Mouse (Mus musculus): Measurements from ENCODE around the gene Arhgap22. TPM values are rescaled to one million over a fixed set of nuclear protein-coding genes. Genes with fewer than 3 reads are reported as not detected.
A peak's percentile ranks its signal among the peaks of the same experiment; 100 is the strongest.

Arhgap22 gene
- polyA plus RNA-seq, 1 experiment from 2014 or later: 8.3 TPM

DNA sequence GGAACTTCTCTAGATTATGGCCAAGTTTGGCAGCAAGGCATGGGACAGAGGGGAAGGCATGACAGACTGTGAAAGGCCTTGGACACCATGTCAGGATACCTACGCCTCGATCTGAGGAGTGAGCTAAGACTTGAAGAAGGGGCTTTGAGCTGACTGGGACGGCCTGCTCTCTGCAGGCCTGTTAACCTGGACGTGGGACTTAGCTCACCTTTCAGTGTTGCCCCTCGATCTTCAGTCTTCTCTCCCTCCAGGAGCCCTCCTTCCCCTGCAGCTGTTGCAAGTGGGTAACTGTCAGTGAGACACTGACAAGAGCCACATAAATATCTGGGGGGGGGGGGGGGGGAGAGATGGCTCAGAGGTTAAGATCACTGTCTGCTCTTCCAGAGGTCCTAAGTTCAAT is 34.9 kb downstream of the Arhgap22 start:
- peaks cover 45% of the 10 kb centered on the region for H3K27me3 ChIP-seq
- H3K4me3 ChIP-seq: no peak overlapping the region
- H3K36me3 ChIP-seq: no peaks in the 10 kb centered on the region
- no peak for ATAC-seq (ENCODE audit: insufficient number of reproducible peaks, insufficient read depth, low FRiP score, low TSS enrichment, low read depth)
- WGBS: 83% methylated on average over 5 of the region's 5 CpGs
- peaks cover 20% of the 10 kb centered on the region for H3K4me1 ChIP-seq
- H3K9me3 ChIP-seq: no peaks in the 10 kb centered on the region
- H3K9ac ChIP-seq: no peak overlapping the region
- H3K4me2 ChIP-seq: no peak overlapping the region
- H3K27ac ChIP-seq: no peak overlapping the region

DNA sequence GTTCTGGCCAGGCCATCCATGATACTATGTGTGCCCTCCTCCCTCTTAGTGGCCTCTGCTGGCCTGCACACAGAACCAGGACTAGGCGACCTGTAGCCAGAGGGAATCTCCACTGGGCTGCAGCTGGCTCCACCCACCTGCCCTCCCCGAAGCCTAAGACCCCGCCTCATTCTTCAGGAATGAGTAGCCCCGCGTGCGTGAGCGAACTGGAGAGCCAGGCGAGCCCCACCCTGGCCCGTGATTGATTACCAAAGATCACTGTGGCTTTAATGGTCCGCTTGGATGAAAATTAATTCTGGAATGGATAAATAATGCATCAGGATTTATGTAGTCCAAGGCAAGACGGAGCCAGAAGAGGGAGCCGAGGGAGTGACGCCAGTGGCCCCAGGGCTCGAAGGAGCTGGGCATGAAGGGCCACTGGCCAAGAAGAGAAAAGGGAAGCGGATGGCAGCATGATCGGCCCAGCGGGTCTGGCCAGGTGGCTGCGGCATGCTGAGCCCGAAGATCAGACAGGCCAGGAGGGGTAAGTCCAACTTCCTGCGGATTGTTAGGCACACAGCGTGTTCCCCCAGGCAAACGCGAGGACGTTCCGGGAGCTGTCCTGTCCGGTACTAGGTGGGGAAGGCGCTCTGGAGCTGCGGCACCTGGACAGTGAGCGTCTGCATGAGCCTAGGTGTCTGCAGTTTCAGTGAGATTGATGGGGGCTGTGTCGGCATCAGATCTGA is 36.6 kb downstream of the Arhgap22 start:
- peaks cover 45% of the 10 kb centered on the region for H3K27me3 ChIP-seq
- H3K27ac ChIP-seq: no peak overlapping the region
- peak overlapping the region; percentile 53 for H3K9ac ChIP-seq
- peak overlapping the region; percentile 40 for H3K4me3 ChIP-seq
- peaks cover 20% of the 10 kb centered on the region for H3K4me1 ChIP-seq
- no peaks in the 10 kb centered on the region for H3K9me3 ChIP-seq
- no peaks in the 10 kb centered on the region for H3K36me3 ChIP-seq
- peak overlapping the region; percentile 65 for H3K4me2 ChIP-seq
- under 1% methylated on average over 30 of the region's 30 CpGs for WGBS
- no peak for ATAC-seq (ENCODE audit: insufficient number of reproducible peaks, insufficient read depth, low FRiP score, low TSS enrichment, low read depth)

DNA sequence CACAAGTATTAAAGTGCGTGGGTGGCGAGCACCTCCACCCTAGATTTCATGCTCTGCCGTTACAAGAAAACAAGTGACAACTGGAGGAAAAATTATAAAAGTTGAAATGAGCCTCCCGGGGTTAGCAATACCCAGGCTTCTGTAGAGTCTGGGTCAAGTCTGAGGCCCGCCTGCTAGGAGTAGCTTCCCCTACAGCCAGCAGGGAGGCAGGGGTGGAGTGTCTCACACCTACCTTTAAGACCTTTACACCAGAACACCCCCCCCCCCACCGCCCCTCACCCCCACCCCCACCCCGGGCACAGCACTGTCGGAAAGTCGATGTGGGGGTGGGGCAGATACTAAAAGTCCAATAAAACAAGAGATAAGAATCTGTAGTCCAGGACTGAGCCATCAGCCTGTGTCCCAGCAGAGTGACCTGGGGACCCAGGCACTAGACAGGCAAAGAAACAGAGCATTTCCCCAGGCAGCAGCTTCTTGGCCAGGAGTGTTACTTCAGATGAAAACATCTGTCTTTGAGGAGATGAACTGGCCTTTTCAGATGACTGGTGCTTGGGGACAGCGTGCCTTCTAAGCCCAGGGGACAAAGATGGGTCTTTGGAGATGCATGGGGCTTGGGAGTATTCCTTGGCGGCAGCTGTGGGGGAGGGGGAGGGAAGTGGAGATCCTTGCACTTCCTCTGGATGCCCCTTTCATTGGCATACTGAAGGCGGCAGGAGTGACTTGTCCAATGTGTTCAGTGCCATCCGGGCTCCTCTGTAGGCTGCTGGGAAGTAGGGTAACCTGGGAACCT is 37.3 kb downstream of the Arhgap22 start:
- Histone ChIP-seq H3K36me3 (no peaks in the 10 kb centered on the region), H3K9ac (0 out of 2 replicates have a peak overlapping the region, but pooled peaks have one; percentile 53), H3K27ac (no peak overlapping the region), H3K4me1 (peaks cover 20% of the 10 kb centered on the region), H3K27me3 (peaks cover 45% of the 10 kb centered on the region), H3K4me3 (peak overlapping the region; percentile 40), H3K9me3 (no peaks in the 10 kb centered on the region), H3K4me2 (peak overlapping the region; percentile 65)
- ATAC-seq (ENCODE audit: insufficient number of reproducible peaks, insufficient read depth, low FRiP score, low TSS enrichment, low read depth): 0 out of 2 replicates have a peak, but pooled peaks have one; percentile 20
- WGBS: 6% methylated on average over 13 of the region's 13 CpGs

DNA sequence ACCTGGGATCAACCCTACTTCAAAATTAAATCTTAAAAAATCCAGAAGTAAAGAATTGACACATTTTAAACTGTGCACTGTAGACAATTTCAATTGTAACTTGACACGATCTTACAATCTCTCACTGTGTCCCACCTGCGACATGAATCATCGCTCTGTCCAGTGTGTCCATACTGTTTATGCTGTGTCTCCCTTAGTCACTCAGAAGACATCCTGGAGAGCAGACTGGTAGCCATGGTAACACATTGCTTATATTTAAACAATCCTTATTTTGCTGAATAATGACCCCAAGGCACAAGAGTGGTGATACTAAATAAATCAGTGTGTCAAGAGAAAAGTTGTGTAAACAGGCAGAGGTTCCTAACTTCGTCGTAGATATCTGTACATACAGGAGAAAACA is 44.4 kb downstream of the Arhgap22 start:
- no peak for ATAC-seq (ENCODE audit: insufficient number of reproducible peaks, insufficient read depth, low FRiP score, low TSS enrichment, low read depth)
- Histone ChIP-seq H3K27me3 (no peaks in the 10 kb centered on the region), H3K4me3 (no peak overlapping the region), H3K4me1 (no peaks in the 10 kb centered on the region), H3K9me3 (no peaks in the 10 kb centered on the region), H3K9ac (no peak overlapping the region), H3K4me2 (no peak overlapping the region), H3K27ac (no peak overlapping the region), H3K36me3 (no peaks in the 10 kb centered on the region)
- WGBS: 85% methylated on average over 5 of the region's 5 CpGs

DNA sequence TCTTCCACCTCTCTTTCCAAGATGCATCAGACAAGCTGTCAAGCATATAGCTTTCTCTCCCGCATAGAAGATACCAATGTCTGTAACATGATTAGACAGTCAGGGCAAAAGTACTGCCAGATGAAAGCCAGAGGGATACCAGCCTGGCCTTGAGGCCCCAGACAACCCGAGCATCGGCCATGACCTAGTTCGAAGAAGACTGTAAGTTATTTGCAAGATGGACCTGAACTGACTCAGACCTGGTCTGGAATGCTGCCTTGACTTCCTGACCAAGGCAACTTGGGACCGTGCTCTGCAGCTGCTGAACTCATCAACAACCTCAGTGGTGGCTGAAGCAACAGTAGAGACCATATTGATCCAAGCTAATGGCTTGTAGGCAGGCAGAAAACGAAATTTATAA is 46.3 kb downstream of the Arhgap22 start:
- no peak overlapping the region for H3K4me3 ChIP-seq
- H3K36me3 ChIP-seq: no peaks in the 10 kb centered on the region
- no peaks in the 10 kb centered on the region for H3K27me3 ChIP-seq
- H3K4me2 ChIP-seq: no peak overlapping the region
- no peaks in the 10 kb centered on the region for H3K4me1 ChIP-seq
- no peak for ATAC-seq (ENCODE audit: insufficient number of reproducible peaks, insufficient read depth, low FRiP score, low TSS enrichment, low read depth)
- 86% methylated on average over 6 of the region's 6 CpGs for WGBS
- H3K27ac ChIP-seq: no peak overlapping the region
- no peaks in the 10 kb centered on the region for H3K9me3 ChIP-seq
- no peak overlapping the region for H3K9ac ChIP-seq

DNA sequence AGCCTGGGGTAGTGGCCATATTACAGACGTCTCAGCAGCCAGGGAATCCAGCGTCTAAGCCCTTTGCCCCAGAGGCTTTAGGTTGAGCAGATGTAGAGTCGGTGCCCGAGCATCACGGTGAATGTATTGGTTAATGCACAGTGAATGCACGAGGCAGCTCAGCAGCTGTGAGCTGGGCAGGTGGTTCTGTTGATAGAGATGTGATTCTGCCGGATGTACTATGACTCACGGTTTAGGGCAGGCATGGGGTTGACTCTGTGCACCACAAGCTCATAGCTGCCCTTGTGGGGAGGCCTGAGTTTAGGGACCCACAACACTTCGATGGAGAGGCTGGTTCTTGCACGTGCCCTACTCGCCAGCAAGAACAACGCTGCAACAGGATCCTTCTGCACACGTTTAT is 51.0 kb downstream of the Arhgap22 start:
- Histone ChIP-seq H3K9me3 (no peaks in the 10 kb centered on the region), H3K27me3 (no peaks in the 10 kb centered on the region), H3K4me2 (no peak overlapping the region), H3K27ac (no peak overlapping the region), H3K4me3 (no peak overlapping the region), H3K9ac (no peak overlapping the region), H3K4me1 (no peaks in the 10 kb centered on the region), H3K36me3 (no peaks in the 10 kb centered on the region)
- ATAC-seq (ENCODE audit: insufficient number of reproducible peaks, insufficient read depth, low FRiP score, low TSS enrichment, low read depth): no peak
- 90% methylated on average over 13 of the region's 13 CpGs for WGBS

DNA sequence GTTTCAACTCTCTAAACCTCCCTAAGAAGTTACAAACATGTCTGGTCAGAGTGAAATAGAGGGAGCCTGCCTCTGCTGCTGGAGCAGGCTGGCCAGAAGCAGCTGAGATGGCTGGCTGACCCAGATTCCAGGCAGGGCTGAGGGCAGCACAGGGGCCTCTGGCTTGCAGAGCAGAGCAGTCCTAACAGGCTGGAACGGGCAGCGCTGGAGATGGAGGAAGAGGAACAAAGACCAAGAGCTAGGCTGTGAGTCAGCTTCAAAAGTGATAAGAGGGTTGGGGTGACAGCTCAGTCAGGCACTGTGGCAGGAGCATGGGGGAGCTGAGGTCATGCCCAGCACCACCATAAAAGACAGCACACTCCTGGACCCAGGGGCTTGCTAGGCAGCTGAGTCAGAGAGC is 62.4 kb downstream of the Arhgap22 start:
- WGBS: 70% methylated on average over 2 of the region's 2 CpGs
- H3K27ac ChIP-seq: no peak overlapping the region
- no peaks in the 10 kb centered on the region for H3K36me3 ChIP-seq
- H3K4me2 ChIP-seq: no peak overlapping the region
- no peak for ATAC-seq (ENCODE audit: insufficient number of reproducible peaks, insufficient read depth, low FRiP score, low TSS enrichment, low read depth)
- H3K9me3 ChIP-seq: no peaks in the 10 kb centered on the region
- no peak overlapping the region for H3K9ac ChIP-seq
- no peak overlapping the region for H3K4me3 ChIP-seq
- no peaks in the 10 kb centered on the region for H3K4me1 ChIP-seq
- no peaks in the 10 kb centered on the region for H3K27me3 ChIP-seq

DNA sequence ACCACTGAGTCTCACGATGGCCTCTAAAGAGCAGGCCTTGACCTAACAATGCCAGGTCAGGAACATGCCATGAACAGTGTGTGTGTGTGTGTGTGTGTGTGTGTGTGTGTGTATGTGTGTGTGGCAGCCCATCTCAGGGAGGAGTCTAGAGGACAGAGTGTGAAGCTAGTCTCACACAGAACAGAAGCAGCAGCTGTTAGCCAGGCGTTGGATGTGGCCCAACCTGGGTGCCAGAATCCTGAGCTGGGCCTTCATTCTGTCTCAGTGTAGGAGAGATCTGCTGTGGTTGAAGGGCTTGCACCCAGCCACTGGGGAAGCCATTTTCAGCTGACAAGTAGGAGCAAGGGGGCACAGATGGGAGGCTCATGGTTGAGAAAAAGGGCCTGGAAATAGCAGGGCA is 64.5 kb downstream of the Arhgap22 start:
- Histone ChIP-seq H3K4me3 (no peak overlapping the region), H3K27me3 (no peaks in the 10 kb centered on the region), H3K9me3 (no peaks in the 10 kb centered on the region), H3K4me1 (no peaks in the 10 kb centered on the region), H3K9ac (no peak overlapping the region), H3K4me2 (no peak overlapping the region), H3K27ac (no peak overlapping the region), H3K36me3 (no peaks in the 10 kb centered on the region)
- 76% methylated on average over 2 of the region's 2 CpGs for WGBS
- ATAC-seq (ENCODE audit: insufficient number of reproducible peaks, insufficient read depth, low FRiP score, low TSS enrichment, low read depth): no peak

DNA sequence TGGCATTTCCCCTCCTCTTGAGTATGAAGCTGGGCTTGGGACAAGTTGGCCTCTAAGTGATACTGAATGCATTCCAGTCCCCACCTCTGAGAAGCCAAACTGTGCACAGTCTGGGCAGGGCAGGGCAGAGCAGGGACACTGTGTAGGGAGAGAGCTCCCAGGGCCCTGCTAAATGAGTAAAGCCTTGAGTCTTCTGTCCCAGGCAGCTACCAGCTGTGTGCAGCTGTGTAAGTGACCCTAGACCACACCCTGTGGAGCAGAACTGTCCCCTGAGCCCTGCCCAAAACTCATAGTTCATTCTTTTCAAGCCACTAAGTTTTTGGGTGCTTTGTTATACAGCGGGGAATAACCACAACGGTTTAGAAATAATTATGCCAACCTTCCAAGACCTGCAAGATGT is 67.1 kb downstream of the Arhgap22 start:
- Histone ChIP-seq H3K36me3 (no peaks in the 10 kb centered on the region), H3K9ac (no peak overlapping the region), H3K27ac (no peak overlapping the region), H3K4me3 (no peak overlapping the region), H3K4me1 (no peaks in the 10 kb centered on the region), H3K9me3 (no peaks in the 10 kb centered on the region), H3K4me2 (no peak overlapping the region), H3K27me3 (no peaks in the 10 kb centered on the region)
- 70% methylated on average over 2 of the region's 2 CpGs for WGBS
- ATAC-seq (ENCODE audit: insufficient number of reproducible peaks, insufficient read depth, low FRiP score, low TSS enrichment, low read depth): no peak

DNA sequence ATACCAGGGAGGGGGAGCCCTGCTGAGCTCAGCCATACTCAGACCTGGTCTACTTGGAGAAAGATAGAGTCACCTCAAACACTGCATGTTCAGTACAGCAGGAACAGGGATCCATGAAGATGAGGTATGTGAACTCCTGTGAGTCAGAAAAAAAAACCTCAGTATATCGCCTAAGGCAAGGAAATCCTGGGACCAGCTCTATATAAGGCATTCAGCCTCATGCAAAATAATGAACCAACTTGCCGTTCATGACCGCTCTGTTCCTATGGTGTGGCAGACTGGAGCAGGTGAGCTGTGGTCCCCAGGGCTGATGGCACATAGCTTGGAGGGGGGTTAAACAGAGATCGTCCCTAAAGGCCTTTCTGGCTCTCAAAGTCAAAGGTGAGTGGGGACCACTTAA is 68.6 kb downstream of the Arhgap22 start:
- no peaks in the 10 kb centered on the region for H3K27me3 ChIP-seq
- no peak overlapping the region for H3K4me2 ChIP-seq
- H3K9ac ChIP-seq: no peak overlapping the region
- no peaks in the 10 kb centered on the region for H3K9me3 ChIP-seq
- H3K4me3 ChIP-seq: no peak overlapping the region
- no peaks in the 10 kb centered on the region for H3K36me3 ChIP-seq
- no peak for ATAC-seq (ENCODE audit: insufficient number of reproducible peaks, insufficient read depth, low FRiP score, low TSS enrichment, low read depth)
- no peak overlapping the region for H3K27ac ChIP-seq
- 77% methylated on average over 4 of the region's 4 CpGs for WGBS
- H3K4me1 ChIP-seq: no peaks in the 10 kb centered on the region

DNA sequence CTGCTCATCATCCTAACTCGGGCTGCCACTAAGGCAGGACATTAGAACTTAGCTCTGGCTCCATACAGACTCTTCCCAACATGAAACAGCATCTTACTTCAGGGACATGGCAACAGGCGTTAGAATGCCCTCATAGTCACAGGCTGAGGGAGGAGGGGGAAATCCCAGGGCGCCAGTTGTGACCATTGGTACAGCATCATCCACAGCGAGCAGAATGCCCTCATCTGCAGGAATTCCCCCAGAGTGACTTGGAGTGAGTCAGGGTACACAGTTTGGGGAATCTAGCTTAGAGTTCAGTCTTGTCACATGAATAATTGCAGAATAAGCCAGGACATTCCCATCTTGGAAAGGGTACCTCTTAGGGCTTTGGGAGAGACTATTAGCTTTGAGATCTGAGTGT is 74.1 kb downstream of the Arhgap22 start:
- Histone ChIP-seq H3K27ac (no peak overlapping the region), H3K27me3 (no peaks in the 10 kb centered on the region), H3K9ac (no peak overlapping the region), H3K36me3 (no peaks in the 10 kb centered on the region), H3K4me1 (no peaks in the 10 kb centered on the region), H3K4me3 (no peak overlapping the region), H3K4me2 (no peak overlapping the region), H3K9me3 (no peaks in the 10 kb centered on the region)
- WGBS: 75% methylated on average over 4 of the region's 4 CpGs
- ATAC-seq (ENCODE audit: insufficient number of reproducible peaks, insufficient read depth, low FRiP score, low TSS enrichment, low read depth): no peak

DNA sequence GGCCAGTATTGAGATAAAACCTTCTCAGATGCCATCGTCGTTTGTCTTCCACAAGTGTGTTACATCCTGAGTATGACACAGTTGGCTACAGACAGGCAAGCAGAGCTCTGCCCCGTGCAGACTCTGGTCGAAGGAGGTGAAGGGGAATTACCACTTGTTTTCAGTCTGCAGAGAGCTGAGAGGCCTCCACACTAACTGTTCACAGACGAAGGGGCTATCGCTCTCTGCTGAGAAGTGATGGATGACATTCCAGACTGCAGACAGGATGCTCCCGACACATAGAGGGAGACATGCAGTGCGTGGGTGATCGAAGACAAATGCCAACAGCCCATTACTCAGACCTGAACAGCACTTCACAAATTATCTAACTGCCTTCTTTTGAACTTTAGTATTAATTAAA is 76.2 kb downstream of the Arhgap22 start:
- no peak overlapping the region for H3K4me2 ChIP-seq
- ATAC-seq (ENCODE audit: insufficient number of reproducible peaks, insufficient read depth, low FRiP score, low TSS enrichment, low read depth): no peak
- 76% methylated on average over 9 of the region's 9 CpGs for WGBS

More for the DNA sequence above, 76.2 kb downstream of the Arhgap22 start:
- H3K9ac ChIP-seq: no peak overlapping the region
- no peak overlapping the region for H3K4me3 ChIP-seq
- H3K9me3 ChIP-seq: no peaks in the 10 kb centered on the region
- no peaks in the 10 kb centered on the region for H3K27me3 ChIP-seq
- H3K27ac ChIP-seq: no peak overlapping the region
- H3K4me1 ChIP-seq: no peaks in the 10 kb centered on the region
- no peaks in the 10 kb centered on the region for H3K36me3 ChIP-seq

Measured in embryonic facial prominence, embryonic 13.5 days (tissue).